ENCODE assay signal across 18 mouse cellular contexts in the genomic region with DNA sequence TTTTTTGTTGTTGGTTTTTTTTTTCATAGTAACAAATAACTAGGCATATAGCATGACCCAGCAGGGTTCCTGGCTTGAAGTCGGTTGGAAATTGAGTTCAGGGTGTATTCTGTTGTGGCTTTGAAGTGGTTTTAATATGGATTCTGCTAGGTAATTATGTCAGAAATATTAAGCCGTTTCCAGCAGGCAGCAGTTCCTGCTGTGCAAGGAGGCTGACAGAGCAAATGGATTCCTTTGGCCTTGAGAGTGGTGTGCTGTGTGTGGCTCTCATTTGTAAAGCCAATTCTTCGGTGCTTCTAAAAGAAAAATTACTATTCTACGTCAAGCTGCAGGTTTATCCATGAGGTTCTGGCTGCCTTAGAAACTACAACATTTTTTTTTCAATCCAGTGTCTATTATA. TPM values are rescaled to one million over a fixed set of nuclear protein-coding genes. Genes with fewer than 3 reads are reported as not detected.
A peak's percentile ranks its signal among the peaks of the same experiment; 100 is the strongest.
DNase-seq lines count a peak whose midpoint lies in the region; ATAC-seq and TF ChIP-seq lines count a peak whose summit lies in the region.
"Had no signal": no experiment of that assay in that cellular context is flagged by ENCODE, and none has a peak within 500 bp of the region (broad histone marks: within the 10 kb centered on the region; RNA-seq: fewer than 3 reads in every experiment).

No protein-coding gene starts in this region.

- H3K27me3 ChIP-seq in midbrain, embryonic 14.5 days (ENCODE audit: control insufficient read depth, insufficient read depth, low read length) = no peaks in the 10 kb centered on the region
- H3K27me3 ChIP-seq in midbrain, embryonic 11.5 days (ENCODE audit: control insufficient read depth, insufficient read depth, low read length) = no peaks in the 10 kb centered on the region
- H3K27me3 ChIP-seq in hindbrain, embryonic 15.5 days = no peaks in the 10 kb centered on the region
- H3K27me3 ChIP-seq in neural tube, embryonic 14.5 days (ENCODE audit: control insufficient read depth, insufficient read depth, low read length) = no peaks in the 10 kb centered on the region
- H3K27me3 ChIP-seq: limb, embryonic 15.5 days; Patski had no signal

- H3K27ac ChIP-seq in gastrocnemius, adult 2 months = peak overlapping the region; percentile 81; the same call in 1 of the 2 replicates
- H3K27ac ChIP-seq in midbrain, embryonic 14.5 days (replicated peaks; ENCODE audit: low read depth, low read length) = peak overlapping the region; percentile 49
- no peak overlapping the region for H3K27ac ChIP-seq in midbrain, embryonic 11.5 days (ENCODE audit: low read depth, low read length)
- H3K27ac ChIP-seq in hindbrain, embryonic 15.5 days (replicated peaks) = peak overlapping the region; percentile 33
- H3K27ac ChIP-seq in neural tube, embryonic 14.5 days (ENCODE audit: low read depth, low read length) = no peak overlapping the region; the same call in 1 of the 2 replicates
- H3K27ac ChIP-seq: limb, embryonic 15.5 days; liver, embryonic 14.5 days had no signal

- no peak for ATAC-seq in midbrain, embryonic 14.5 days (ENCODE audit: low FRiP score, low TSS enrichment)
- no peak for ATAC-seq in midbrain, embryonic 11.5 days (ENCODE audit: low FRiP score)
- ATAC-seq in hindbrain, embryonic 15.5 days (ENCODE audit: low FRiP score, low read depth) = no peak
- 0 out of 2 replicates have a peak, but pooled peaks have one; percentile 39 for ATAC-seq in neural tube, embryonic 14.5 days (ENCODE audit: low read depth)
- ATAC-seq in inflammation-experienced regulatory T-cells, adult 6 months = no peak
- ATAC-seq: Patski had no signal

- no peak overlapping the region for H3K9ac ChIP-seq in midbrain, embryonic 14.5 days (replicated peaks; ENCODE audit: low read length)
- no peak overlapping the region for H3K9ac ChIP-seq in midbrain, embryonic 11.5 days (ENCODE audit: low read length)
- no peak overlapping the region for H3K9ac ChIP-seq in hindbrain, embryonic 15.5 days
- H3K9ac ChIP-seq in neural tube, embryonic 14.5 days (replicated peaks; ENCODE audit: low read depth, low read length) = no peak overlapping the region
- H3K9ac ChIP-seq: limb, embryonic 15.5 days; liver, embryonic 14.5 days; lung, embryonic 14.5 days had no signal

- H3K36me3 ChIP-seq in midbrain, embryonic 14.5 days (ENCODE audit: control insufficient read depth, insufficient read depth, low read length) = no peaks in the 10 kb centered on the region
- H3K36me3 ChIP-seq in midbrain, embryonic 11.5 days (ENCODE audit: control insufficient read depth, insufficient read depth, low read length) = no peaks in the 10 kb centered on the region
- no peaks in the 10 kb centered on the region for H3K36me3 ChIP-seq in hindbrain, embryonic 15.5 days
- H3K36me3 ChIP-seq in neural tube, embryonic 14.5 days (ENCODE audit: control insufficient read depth, insufficient read depth, low read length) = no peaks in the 10 kb centered on the region

- intact Hi-C loops in gastrocnemius, adult 2 months (cut with DNase I) = no loop called here

- no peak overlapping the region for H3K4me3 ChIP-seq in gastrocnemius, adult 2 months
- H3K4me3 ChIP-seq in midbrain, embryonic 14.5 days (replicated peaks; ENCODE audit: low read depth, low read length) = no peak overlapping the region
- no peak overlapping the region for H3K4me3 ChIP-seq in midbrain, embryonic 11.5 days (ENCODE audit: low read depth, low read length)
- no peak overlapping the region for H3K4me3 ChIP-seq in hindbrain, embryonic 15.5 days
- no peak overlapping the region for H3K4me3 ChIP-seq in neural tube, embryonic 14.5 days (ENCODE audit: low read depth, low read length)
- H3K4me3 ChIP-seq: limb, embryonic 15.5 days had no signal

- 23% methylated on average over 4 of the region's 4 CpGs for WGBS in midbrain, embryonic 14.5 days
- WGBS in midbrain, embryonic 11.5 days = 56% methylated on average over 4 of the region's 4 CpGs
- 27% methylated on average over 4 of the region's 4 CpGs for WGBS in hindbrain, embryonic 15.5 days
- 32% methylated on average over 4 of the region's 4 CpGs for WGBS in neural tube, embryonic 14.5 days

- H3K4me1 ChIP-seq in midbrain, embryonic 14.5 days (ENCODE audit: control insufficient read depth, insufficient read depth, low read length) = peaks cover 22% of the 10 kb centered on the region
- H3K4me1 ChIP-seq in midbrain, embryonic 11.5 days (ENCODE audit: control insufficient read depth, insufficient read depth, low read length) = no peaks in the 10 kb centered on the region
- peaks cover 15% of the 10 kb centered on the region for H3K4me1 ChIP-seq in hindbrain, embryonic 15.5 days (replicated peaks)
- peaks cover 3% of the 10 kb centered on the region; the same call in 1 of the 2 replicates for H3K4me1 ChIP-seq in neural tube, embryonic 14.5 days (ENCODE audit: control insufficient read depth, insufficient read depth, low read length)

- DNase-seq in gastrocnemius, adult 2 months = no peak
- DNase-seq in gastrocnemius, adult 18-20 months (ENCODE audit: low spot score) = no peak
- peak; percentile 61 for DNase-seq in midbrain, embryonic 14.5 days
- DNase-seq in midbrain, embryonic 11.5 days (ENCODE audit: low spot score, missing footprints) = no peak
- DNase-seq in embryo, embryonic 10.5 days (ENCODE audit: low spot score) = no peak
- DNase-seq: gastrocnemius, postnatal 25 days; heart, adult 18-20 months; kidney, adult 2 months; layer of hippocampus, adult 9-11 months; left cerebral cortex, postnatal 4 days; lung, embryonic 14.5 days; lung, postnatal 4 days had no signal

- H3K9me3 ChIP-seq in midbrain, embryonic 14.5 days (ENCODE audit: control insufficient read depth, low read length) = no peaks in the 10 kb centered on the region
- H3K9me3 ChIP-seq in midbrain, embryonic 11.5 days (ENCODE audit: control insufficient read depth, low read length) = no peaks in the 10 kb centered on the region
- H3K9me3 ChIP-seq in hindbrain, embryonic 15.5 days = no peaks in the 10 kb centered on the region
- no peaks in the 10 kb centered on the region for H3K9me3 ChIP-seq in neural tube, embryonic 14.5 days (ENCODE audit: control insufficient read depth, low read length)
- H3K9me3 ChIP-seq: limb, embryonic 15.5 days had no signal

- no peak for TF ChIP-seq CTCF in gastrocnemius, adult 2 months (IDR thresholded peaks at IDR 0.05)

- H3K4me2 ChIP-seq in midbrain, embryonic 14.5 days (ENCODE audit: low read length) = no peak overlapping the region
- H3K4me2 ChIP-seq in midbrain, embryonic 11.5 days = no peak overlapping the region
- no peak overlapping the region for H3K4me2 ChIP-seq in hindbrain, embryonic 15.5 days
- H3K4me2 ChIP-seq in neural tube, embryonic 14.5 days (ENCODE audit: low read depth, low read length) = no peak overlapping the region
- H3K4me2 ChIP-seq: limb, embryonic 15.5 days; lung, embryonic 14.5 days had no signal

RNA-seq across cellular contexts. Expression of a gene that starts 42.2 kb away (rescaled TPM):
- total RNA-seq in gastrocnemius, adult 2 months (2021) = 10 to 100 TPM; 12.0 to 18.4 TPM
- 10 to 100 TPM in 1 of 2 experiments, 1 to 10 TPM in 1; 9.6 to 12.5 TPM for total RNA-seq in gastrocnemius, adult 18-20 months (2021)
- polyA plus RNA-seq in midbrain, embryonic 14.5 days (2014; fragmentation: Nextera tagmentation; extraction: Ambion mirVana) = 9.5 and 11.1 TPM in 2 replicates
- 18.5 and 19.2 TPM in 2 replicates for polyA plus RNA-seq in midbrain, embryonic 11.5 days (2014; fragmentation: Nextera tagmentation; extraction: Ambion mirVana)
- polyA plus RNA-seq in hindbrain, embryonic 15.5 days (2015; fragmentation: Nextera tagmentation; extraction: Ambion mirVana) = 17.7 and 18.8 TPM in 2 replicates
- polyA plus RNA-seq in neural tube, embryonic 14.5 days (2014; fragmentation: Nextera tagmentation; extraction: Ambion mirVana) = 13.3 and 14.1 TPM in 2 replicates
- 1 to 10 TPM; 4.7 to 6.4 (median 6.3) TPM for polyA plus RNA-seq in inflammation-experienced regulatory T-cells, adult 6 months (2017; shearing (Covaris generic))

Comparison
In these comparisons a context has a peak if more than half of its experiments do, and no peak if none do; other contexts are left out.
1. H3K27ac ChIP-seq: peak in gastrocnemius, adult 2 months (single experiment), midbrain, embryonic 14.5 days (single experiment) and hindbrain, embryonic 15.5 days (single experiment); none in midbrain, embryonic 11.5 days (single experiment) and neural tube, embryonic 14.5 days (single experiment).